In genomic region chr7:100228957-100229356, GRCm38 (mm10) we compare ENCODE assay signal across 9 mouse cellular contexts. TPM values are rescaled to one million over a fixed set of nuclear protein-coding genes. Genes with fewer than 3 reads are reported as not detected.
A peak's percentile ranks its signal among the peaks of the same experiment; 100 is the strongest.
DNase-seq lines count a peak whose midpoint lies in the region; ATAC-seq and TF ChIP-seq lines count a peak whose summit lies in the region.
"Had no signal": no experiment of that assay in that cellular context is flagged by ENCODE, and none has a peak within 500 bp of the region (broad histone marks: within the 10 kb centered on the region; RNA-seq: fewer than 3 reads in every experiment).

No protein-coding gene starts in this region.

- no peak for TF ChIP-seq CTCF in midbrain, postnatal 0 days (IDR thresholded peaks at IDR 0.05)
- no peak for TF ChIP-seq CTCF in thymus, adult 2 months (IDR thresholded peaks at IDR 0.05; ENCODE audit: borderline replicate concordance, control insufficient read depth, extremely low read depth, insufficient read depth, low read length, poor library complexity)

- H3K9me3 ChIP-seq in liver, embryonic 11.5 days (ENCODE audit: control insufficient read depth, low read length): no peaks in the 10 kb centered on the region
- no peaks in the 10 kb centered on the region for H3K9me3 ChIP-seq in embryonic facial prominence, embryonic 13.5 days
- no peaks in the 10 kb centered on the region for H3K9me3 ChIP-seq in hindbrain, embryonic 14.5 days (ENCODE audit: control insufficient read depth, low read length)
- H3K9me3 ChIP-seq in midbrain, postnatal 0 days (ENCODE audit: low read length): no peaks in the 10 kb centered on the region
- H3K9me3 ChIP-seq: limb, embryonic 15.5 days had no signal

- no peak for ATAC-seq in liver, embryonic 11.5 days (replicated peaks; ENCODE audit: low FRiP score)
- ATAC-seq in embryonic facial prominence, embryonic 13.5 days (ENCODE audit: insufficient number of reproducible peaks, insufficient read depth, low FRiP score, low TSS enrichment, low read depth): no peak
- no peak for ATAC-seq in hindbrain, embryonic 14.5 days (ENCODE audit: low FRiP score)
- no peak for ATAC-seq in midbrain, postnatal 0 days (ENCODE audit: low FRiP score)

- no peaks in the 10 kb centered on the region for H3K36me3 ChIP-seq in liver, embryonic 11.5 days (ENCODE audit: control insufficient read depth, insufficient read depth, low read length)
- no peaks in the 10 kb centered on the region for H3K36me3 ChIP-seq in embryonic facial prominence, embryonic 13.5 days
- H3K36me3 ChIP-seq in hindbrain, embryonic 14.5 days (replicated peaks; ENCODE audit: control insufficient read depth, insufficient read depth): no peaks in the 10 kb centered on the region
- no peaks in the 10 kb centered on the region for H3K36me3 ChIP-seq in midbrain, postnatal 0 days (ENCODE audit: insufficient read depth, low read length)
- H3K36me3 ChIP-seq in thymus, adult 2 months (ENCODE audit: control insufficient read depth, insufficient read depth, low read length): no peaks in the 10 kb centered on the region
- H3K36me3 ChIP-seq: limb, embryonic 15.5 days had no signal

- H3K4me3 ChIP-seq in liver, embryonic 11.5 days (ENCODE audit: low read depth, low read length): peak overlapping the region; percentile 76
- peak overlapping the region; percentile 70 for H3K4me3 ChIP-seq in embryonic facial prominence, embryonic 13.5 days
- H3K4me3 ChIP-seq in hindbrain, embryonic 14.5 days (replicated peaks; ENCODE audit: low read length): peak overlapping the region; percentile 93
- H3K4me3 ChIP-seq in midbrain, postnatal 0 days (ENCODE audit: low read depth, low read length): peak overlapping the region; percentile 90
- H3K4me3 ChIP-seq in thymus, adult 2 months (ENCODE audit: control insufficient read depth, insufficient read depth, low read length): no peak overlapping the region

- no peak overlapping the region for H3K9ac ChIP-seq in liver, embryonic 11.5 days (ENCODE audit: low read depth, low read length)
- H3K9ac ChIP-seq in embryonic facial prominence, embryonic 13.5 days: peak overlapping the region; percentile 56; the same call in 1 of the 2 replicates
- peak overlapping the region; percentile 95 for H3K9ac ChIP-seq in hindbrain, embryonic 14.5 days
- peak overlapping the region; percentile 67 for H3K9ac ChIP-seq in midbrain, postnatal 0 days (replicated peaks; ENCODE audit: low read length, poor library complexity, severe bottlenecking)
- H3K9ac ChIP-seq: limb, embryonic 15.5 days had no signal

- no peak for TF ChIP-seq POLR2A in thymus, adult 2 months (IDR thresholded peaks at IDR 0.05; ENCODE audit: control insufficient read depth, extremely low read depth, insufficient read depth, low read length, poor library complexity)

- H3K27ac ChIP-seq in liver, embryonic 11.5 days (ENCODE audit: low read depth, low read length): no peak overlapping the region
- H3K27ac ChIP-seq in embryonic facial prominence, embryonic 13.5 days: no peak overlapping the region
- H3K27ac ChIP-seq in hindbrain, embryonic 14.5 days: 0 out of 2 replicates have a peak overlapping the region, but pooled peaks have one; percentile 94
- peak overlapping the region; percentile 92; the same call in 1 of the 2 replicates for H3K27ac ChIP-seq in midbrain, postnatal 0 days (ENCODE audit: low read depth, low read length)
- H3K27ac ChIP-seq in thymus, adult 2 months (ENCODE audit: control insufficient read depth, insufficient read depth, low read length): no peak overlapping the region
- H3K27ac ChIP-seq: limb, embryonic 15.5 days had no signal

- peak overlapping the region; percentile 99 for H3K4me2 ChIP-seq in liver, embryonic 11.5 days
- H3K4me2 ChIP-seq in embryonic facial prominence, embryonic 13.5 days: peak overlapping the region; percentile 98
- peak overlapping the region; percentile 77 for H3K4me2 ChIP-seq in hindbrain, embryonic 14.5 days (replicated peaks)
- peak overlapping the region; percentile 63 for H3K4me2 ChIP-seq in midbrain, postnatal 0 days (ENCODE audit: low read depth, low read length, poor library complexity, severe bottlenecking)

- no peaks in the 10 kb centered on the region for H3K27me3 ChIP-seq in liver, embryonic 11.5 days (replicated peaks; ENCODE audit: control insufficient read depth, insufficient read depth, low read length)
- H3K27me3 ChIP-seq in embryonic facial prominence, embryonic 13.5 days: no peaks in the 10 kb centered on the region
- H3K27me3 ChIP-seq in hindbrain, embryonic 14.5 days (ENCODE audit: control insufficient read depth, insufficient read depth, low read length): no peaks in the 10 kb centered on the region
- H3K27me3 ChIP-seq in midbrain, postnatal 0 days (ENCODE audit: insufficient read depth, low read length): no peaks in the 10 kb centered on the region
- H3K27me3 ChIP-seq in thymus, adult 2 months (ENCODE audit: control insufficient read depth, insufficient read depth, low read length): no peaks in the 10 kb centered on the region
- H3K27me3 ChIP-seq: limb, embryonic 15.5 days had no signal

- peaks cover 16% of the 10 kb centered on the region for H3K4me1 ChIP-seq in liver, embryonic 11.5 days (replicated peaks; ENCODE audit: control insufficient read depth, insufficient read depth, low read length)
- peaks cover 12% of the 10 kb centered on the region; the same call in 1 of the 2 replicates for H3K4me1 ChIP-seq in embryonic facial prominence, embryonic 13.5 days
- H3K4me1 ChIP-seq in hindbrain, embryonic 14.5 days (replicated peaks; ENCODE audit: control insufficient read depth, insufficient read depth, low read length): peaks cover 19% of the 10 kb centered on the region; the same call in 1 of the 2 replicates
- no peaks in the 10 kb centered on the region for H3K4me1 ChIP-seq in midbrain, postnatal 0 days (ENCODE audit: insufficient read depth, low read length)
- H3K4me1 ChIP-seq in thymus, adult 2 months (replicated peaks; ENCODE audit: control insufficient read depth, insufficient read depth, low read length): no peaks in the 10 kb centered on the region

- no peak for DNase-seq in liver, embryonic 11.5 days (ENCODE audit: low spot score)
- DNase-seq in liver: no peak
- no peak for DNase-seq in hindbrain, embryonic 14.5 days (ENCODE audit: low spot score)
- no peak for DNase-seq in midbrain, postnatal 0 days (ENCODE audit: low spot score)
- no peak for DNase-seq in thymus, adult 2 months
- no peak for DNase-seq in adrenal gland, adult 8-10 months
- DNase-seq: heart, postnatal 10 days had no signal

- WGBS in liver, embryonic 11.5 days: 33% methylated on average over 3 of the region's 3 CpGs
- 55% methylated on average over 3 of the region's 3 CpGs for WGBS in embryonic facial prominence, embryonic 13.5 days
- WGBS in hindbrain, embryonic 14.5 days: 65% methylated on average over 3 of the region's 3 CpGs
- WGBS in midbrain, postnatal 0 days: 57% methylated on average over 3 of the region's 3 CpGs
- 29% methylated on average over 3 of the region's 3 CpGs for WGBS in thymus, adult 2 months

RNA-seq across cellular contexts. Expression of gene Pgm2l1, which starts 1.8 kb away (rescaled TPM):
- 2.6 and 3.0 TPM in 2 replicates for polyA plus RNA-seq in liver, embryonic 11.5 days (2014; fragmentation: Nextera tagmentation; extraction: Ambion mirVana)
- polyA plus RNA-seq in embryonic facial prominence, embryonic 13.5 days (2015; fragmentation: Nextera tagmentation; extraction: Ambion mirVana): 6.8 and 8.2 TPM in 2 replicates
- polyA plus RNA-seq in hindbrain, embryonic 14.5 days (2014; fragmentation: Nextera tagmentation; extraction: Ambion mirVana): 29.0 and 29.1 TPM in 2 replicates
- 188 and 214 TPM in 2 replicates for total RNA-seq in midbrain, postnatal 0 days (2014; rRNA removed)
- 38.6 and 46.2 TPM in 2 replicates for polyA plus RNA-seq in midbrain, postnatal 0 days (2015; fragmentation: Nextera tagmentation; extraction: Ambion mirVana)
- 15.8 and 19.3 TPM in 2 replicates for polyA plus RNA-seq in thymus, adult 2 months (2012; rRNA removed)
- 1 to 10 TPM; 5.5 to 6.8 (median 6.3) TPM for total RNA-seq in adrenal gland, adult 8-10 months (2022)

RNA-seq across cellular contexts. Expression of gene Kcne3, which starts 52.7 kb away (rescaled TPM):
- polyA plus RNA-seq in liver, embryonic 11.5 days (2014; fragmentation: Nextera tagmentation; extraction: Ambion mirVana): 10.9 and 11.4 TPM in 2 replicates
- polyA plus RNA-seq in embryonic facial prominence, embryonic 13.5 days (2015; fragmentation: Nextera tagmentation; extraction: Ambion mirVana): 16.2 and 19.7 TPM in 2 replicates
- 0.30 and 0.50 TPM in 2 replicates for polyA plus RNA-seq in hindbrain, embryonic 14.5 days (2014; fragmentation: Nextera tagmentation; extraction: Ambion mirVana)
- total RNA-seq in midbrain, postnatal 0 days (2014; rRNA removed): not detected in 2 replicates
- polyA plus RNA-seq in midbrain, postnatal 0 days (2015; fragmentation: Nextera tagmentation; extraction: Ambion mirVana): 0.27 TPM in 1 of 2 replicates, not detected in the other
- polyA plus RNA-seq in thymus, adult 2 months (2012; rRNA removed): 0.97 and 1.7 TPM in 2 replicates
- total RNA-seq in adrenal gland, adult 8-10 months (2022): 1 to 10 TPM in 3 of 4 experiments, under 1 TPM in 1; 0.55 to 1.9 (median 1.4) TPM

RNA-seq across cellular contexts. Expression of gene P4ha3, which starts 56.4 kb away (rescaled TPM):
- 5.9 and 7.1 TPM in 2 replicates for polyA plus RNA-seq in liver, embryonic 11.5 days (2014; fragmentation: Nextera tagmentation; extraction: Ambion mirVana)
- 23.6 and 32.6 TPM in 2 replicates for polyA plus RNA-seq in embryonic facial prominence, embryonic 13.5 days (2015; fragmentation: Nextera tagmentation; extraction: Ambion mirVana)
- 10.5 and 12.6 TPM in 2 replicates for polyA plus RNA-seq in hindbrain, embryonic 14.5 days (2014; fragmentation: Nextera tagmentation; extraction: Ambion mirVana)
- 6.4 and 7.7 TPM in 2 replicates for total RNA-seq in midbrain, postnatal 0 days (2014; rRNA removed)
- 2.6 and 3.9 TPM in 2 replicates for polyA plus RNA-seq in midbrain, postnatal 0 days (2015; fragmentation: Nextera tagmentation; extraction: Ambion mirVana)
- polyA plus RNA-seq in thymus, adult 2 months (2012; rRNA removed): 8.5 and 9.3 TPM in 2 replicates
- total RNA-seq in adrenal gland, adult 8-10 months (2022): 1 to 10 TPM in 1 of 4 experiments, under 1 TPM in 3; 0.49 to 1.1 (median 0.81) TPM

Comparison
In these comparisons a context has a peak if more than half of its experiments do, and no peak if none do; other contexts are left out.
1. H3K27ac ChIP-seq: peak in hindbrain, embryonic 14.5 days (single experiment) and midbrain, postnatal 0 days (single experiment); none in liver, embryonic 11.5 days (single experiment), embryonic facial prominence, embryonic 13.5 days (single experiment) and thymus, adult 2 months (single experiment).
2. Peak in every context shown above with its lines, with median percentiles within 50 percentile points of each other: H3K4me2 ChIP-seq.